Mouse (Mus musculus) erythroblast, embryonic 14.5 days (primary cell): ENCODE data around the gene Ccl26. TPM values are rescaled to one million over a fixed set of nuclear protein-coding genes. Genes with fewer than 3 reads are reported as not detected.

Source experiments
- H3K27me3 ChIP-seq: 2 replicates; pipeline ENCODE4 v1.6.1; 2012; ENCODE audit warnings: inconsistent platforms; ENCODE audit not compliant: control insufficient read depth
- H3K36me3 ChIP-seq: 2 replicates; pipeline ENCODE4 v1.6.1; 2012; ENCODE audit warnings: mild to moderate bottlenecking, inconsistent platforms; ENCODE audit not compliant: control insufficient read depth
- H3K4me1 ChIP-seq: 2 replicates; pipeline ENCODE4 v1.6.1; 2012; ENCODE audit warnings: inconsistent platforms; ENCODE audit not compliant: control insufficient read depth
- H3K4me3 ChIP-seq: replicated peaks from 2 replicates; pipeline ENCODE3; 2012; ENCODE audit warnings: moderate library complexity, mild to moderate bottlenecking, inconsistent platforms
- H3K9me3 ChIP-seq: 2 replicates; pipeline ENCODE4 v1.6.1; 2012; ENCODE audit warnings: low read length, inconsistent platforms, mixed read lengths; ENCODE audit not compliant: control insufficient read depth
- GATA1 ChIP-seq: IDR thresholded peaks from 2 replicates; pipeline ENCODE4 v1.6.1; 2012; ENCODE audit warnings: low read length, inconsistent platforms, mixed read lengths
- TAL1 ChIP-seq: IDR thresholded peaks from 3 replicates; pipeline ENCODE4 v1.6.1; 2012; ENCODE audit warnings: low read length, inconsistent platforms, mixed read lengths
- polyA plus RNA-seq: library from polyadenylated mRNA; stranded (reverse); fragments of >175 nt; gene quantifications from 2 replicates; pipeline ENCODE4 v1.2.3, GENCODE M21; 2012

The Ccl26 gene
- polyA plus RNA-seq, 1 experiment, result not detected

DNA sequence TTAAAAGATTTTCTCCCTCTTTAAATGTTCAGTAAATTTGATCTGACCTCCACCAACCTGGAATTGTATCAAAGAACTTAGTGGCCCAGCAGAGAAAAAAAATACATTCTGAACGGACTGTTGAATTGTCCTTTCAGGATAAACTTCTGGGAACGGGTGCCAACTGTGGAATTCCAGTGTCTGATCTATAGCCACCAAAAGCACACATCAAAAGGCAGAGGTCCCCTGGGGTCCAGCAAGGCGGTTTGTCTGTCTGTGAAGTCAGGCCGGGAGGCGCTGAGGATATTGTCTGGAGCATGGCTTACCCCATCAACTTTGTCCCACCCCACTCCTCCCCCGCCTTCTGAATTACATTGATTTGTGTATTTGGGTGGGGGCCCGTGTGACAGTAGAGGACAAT, 35.4 kb downstream of the Ccl26 start:
- Histone ChIP-seq H3K27me3 (no peaks in the 10 kb centered on the region), H3K4me1 (no peaks in the 10 kb centered on the region), H3K4me3 (no peak overlapping the region), H3K36me3 (no peaks in the 10 kb centered on the region), H3K9me3 (no peaks in the 10 kb centered on the region)
- TF ChIP-seq GATA1 (no peak), TAL1 (no peak)

DNA sequence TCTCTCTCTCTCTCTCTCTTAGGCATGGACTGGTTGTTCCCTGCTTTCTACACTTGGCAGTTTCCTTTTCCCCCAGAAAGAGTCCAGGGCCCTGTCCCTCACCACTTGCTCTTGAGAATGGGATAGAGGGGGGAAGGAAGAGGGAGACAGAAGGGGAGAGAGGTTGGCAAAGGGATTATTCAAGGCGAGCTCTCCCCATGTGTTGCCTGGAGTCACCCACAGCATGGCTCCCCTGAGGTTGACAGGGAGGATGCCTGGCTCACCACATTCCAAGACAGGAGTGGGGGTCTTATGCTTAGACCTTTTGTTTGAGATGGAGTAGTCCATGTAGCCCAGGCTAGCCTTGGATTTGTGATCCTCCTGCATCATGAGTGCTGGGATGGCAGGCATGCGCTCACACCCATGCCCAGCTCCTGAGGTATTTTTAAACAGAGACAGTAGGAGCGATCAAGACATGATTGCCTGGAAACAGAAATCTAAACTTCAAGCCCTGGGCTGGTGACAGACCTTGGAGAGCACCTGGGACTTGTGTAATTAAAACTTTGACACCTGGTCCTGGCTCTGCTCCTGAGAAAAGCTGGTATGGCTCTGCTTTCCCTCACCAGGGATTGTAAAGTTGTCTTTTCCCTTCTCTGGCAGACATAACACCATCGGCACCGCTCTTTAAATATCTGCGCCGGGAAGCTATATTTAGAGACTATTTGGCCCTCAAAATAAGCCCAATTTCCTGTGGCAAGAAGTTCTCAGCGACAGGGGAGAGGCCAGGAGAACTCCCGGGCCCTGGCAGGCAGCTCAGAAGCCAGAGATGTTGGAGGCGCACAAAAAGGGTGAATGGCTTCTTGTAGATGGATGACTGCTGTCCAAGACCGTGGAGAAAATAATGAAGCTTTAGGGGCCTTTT, 38.5 kb downstream of the Ccl26 start:
- H3K4me3 ChIP-seq, result no peak overlapping the region
- H3K36me3 ChIP-seq, result no peaks in the 10 kb centered on the region
- TF ChIP-seq TAL1 (no peak), GATA1 (no peak)
- H3K27me3 ChIP-seq, result no peaks in the 10 kb centered on the region
- no peaks in the 10 kb centered on the region; the same call in 1 of the 2 replicates for H3K9me3 ChIP-seq
- H3K4me1 ChIP-seq, result no peaks in the 10 kb centered on the region

- no peaks in the 10 kb centered on the region for H3K27me3 ChIP-seq
- no peaks in the 10 kb centered on the region for H3K36me3 ChIP-seq
- H3K4me3 ChIP-seq, result no peak overlapping the region
- H3K4me1 ChIP-seq, result no peaks in the 10 kb centered on the region
- H3K9me3 ChIP-seq, result no peaks in the 10 kb centered on the region; the same call in 1 of the 2 replicates
- no peak for TF ChIP-seq TAL1
- TF ChIP-seq GATA1, result no peak
These were observed 39.3 kb downstream of the Ccl26 start for GRCm38 (mm10) chr5:135524087-135524486.

- Histone ChIP-seq H3K4me3 (no peak overlapping the region), H3K36me3 (no peaks in the 10 kb centered on the region), H3K9me3 (no peaks in the 10 kb centered on the region; the same call in 1 of the 2 replicates), H3K4me1 (no peaks in the 10 kb centered on the region), H3K27me3 (no peaks in the 10 kb centered on the region)
- TF ChIP-seq GATA1, result no peak
- no peak for TF ChIP-seq TAL1
These were observed 41.2 kb downstream of the Ccl26 start for GRCm38 (mm10) chr5:135522111-135522722.

- Histone ChIP-seq H3K27me3 (no peaks in the 10 kb centered on the region), H3K4me3 (no peak overlapping the region), H3K9me3 (peaks cover 12% of the 10 kb centered on the region), H3K36me3 (no peaks in the 10 kb centered on the region), H3K4me1 (no peaks in the 10 kb centered on the region)
- TF ChIP-seq TAL1, result no peak
- TF ChIP-seq GATA1, result no peak
These were observed 46.0 kb downstream of the Ccl26 start for GRCm38 (mm10) chr5:135517348-135517883.

- Histone ChIP-seq H3K9me3 (peaks cover 12% of the 10 kb centered on the region), H3K4me1 (no peaks in the 10 kb centered on the region), H3K4me3 (no peak overlapping the region), H3K27me3 (no peaks in the 10 kb centered on the region), H3K36me3 (no peaks in the 10 kb centered on the region)
- TF ChIP-seq GATA1 (no peak), TAL1 (no peak)
These were observed 50.2 kb downstream of the Ccl26 start for GRCm38 (mm10) chr5:135513131-135513530.

GRCm38 (mm10) chr5:135511105-135511504, 52.3 kb downstream of the Ccl26 start:
- TF ChIP-seq TAL1, result no peak
- TF ChIP-seq GATA1, result no peak
- H3K36me3 ChIP-seq, result no peaks in the 10 kb centered on the region
- no peak overlapping the region for H3K4me3 ChIP-seq
- no peaks in the 10 kb centered on the region for H3K4me1 ChIP-seq
- peaks cover 7% of the 10 kb centered on the region for H3K9me3 ChIP-seq
- H3K27me3 ChIP-seq, result no peaks in the 10 kb centered on the region

Other genes starting within 250 kb of the Ccl26 start
- not detected in 2 replicates for gene Fkbp6, start 213.5 kb downstream of the Ccl26 start, polyA plus RNA-seq
- not detected in 2 replicates for gene Trim50, start 210.3 kb downstream of the Ccl26 start, polyA plus RNA-seq
- 0.55 and 1.3 TPM in 2 replicates for gene Nsun5, start 193.6 kb downstream of the Ccl26 start, polyA plus RNA-seq
- gene Pom121, start 169.0 kb downstream of the Ccl26 start, polyA plus RNA-seq, result 6.3 and 6.6 TPM in 2 replicates
- gene Hip1, start 18.4 kb downstream of the Ccl26 start, polyA plus RNA-seq, result 0.07 TPM in 1 of 2 replicates, not detected in the other
- 0.03 TPM in 1 of 2 replicates, not detected in the other for gene Ccl24, start 9.5 kb upstream of the Ccl26 start, polyA plus RNA-seq
- 0.07 and 0.35 TPM in 2 replicates for gene Rhbdd2, start 69.0 kb upstream of the Ccl26 start, polyA plus RNA-seq
- 2.5 and 2.6 TPM in 2 replicates for gene Por, start 106.5 kb upstream of the Ccl26 start, polyA plus RNA-seq
- 0.17 and 0.25 TPM in 2 replicates for gene Tmem120a, start 180.9 kb upstream of the Ccl26 start, polyA plus RNA-seq
- not detected in 2 replicates for gene Styxl1, start 214.8 kb upstream of the Ccl26 start, polyA plus RNA-seq
- 54.3 and 58.5 TPM in 2 replicates for gene Mdh2, start 214.9 kb upstream of the Ccl26 start, polyA plus RNA-seq
- gene Srrm3, start 243.3 kb upstream of the Ccl26 start, polyA plus RNA-seq, result not detected in 2 replicates